Mouse (Mus musculus): ENCODE results near the gene Abca8b.
"Not testable (repeated sequence)": the region's sequence is repeated elsewhere in the genome, so short reads cannot be mapped to it uniquely, and the experiment has no call there.

Gene Abca8b

DNA sequence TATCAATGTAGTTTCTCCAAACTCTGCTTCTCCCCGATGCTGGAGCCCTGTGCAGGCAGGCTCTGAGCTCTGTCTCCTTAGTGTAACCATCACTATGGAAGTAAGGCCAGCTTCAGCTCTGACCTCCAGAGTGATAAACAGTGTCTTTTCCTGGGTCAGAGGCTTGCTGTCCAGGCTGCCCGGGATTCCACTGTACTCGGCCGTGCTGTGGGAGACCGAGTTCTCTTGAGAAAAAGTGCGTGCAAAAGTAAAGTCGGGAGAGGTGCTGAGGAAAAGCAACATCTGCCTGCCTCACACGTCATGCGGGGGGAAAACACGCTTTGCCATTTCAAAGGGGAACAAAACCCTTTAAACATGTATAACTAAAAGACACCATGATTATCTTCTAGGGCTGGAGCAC, 79.0 kb downstream of the Abca8b start:
- DNase-seq (ENCODE audit: low spot score), result no peak

DNA sequence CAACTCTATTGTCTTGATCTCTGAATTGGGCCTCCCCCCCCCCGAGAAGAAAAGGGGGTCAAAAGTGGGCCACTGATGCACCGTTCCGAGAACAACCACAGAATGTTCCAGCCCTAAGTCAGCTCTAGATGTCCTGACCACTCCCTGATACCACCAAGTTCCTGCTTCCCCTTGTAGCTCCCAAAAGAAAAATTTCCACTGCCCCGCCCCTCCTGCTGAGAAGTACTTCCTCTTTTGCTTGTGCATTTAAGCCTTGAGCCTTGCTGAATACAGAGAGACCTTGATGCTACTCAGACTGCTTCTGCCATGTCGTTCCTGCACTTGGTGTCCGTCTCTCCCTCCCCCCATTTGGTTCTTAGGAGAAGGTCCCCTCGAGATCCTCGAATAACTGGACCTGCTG, 82.5 kb downstream of the Abca8b start:
- DNase-seq (ENCODE audit: low spot score), result not testable (repeated sequence)

DNA sequence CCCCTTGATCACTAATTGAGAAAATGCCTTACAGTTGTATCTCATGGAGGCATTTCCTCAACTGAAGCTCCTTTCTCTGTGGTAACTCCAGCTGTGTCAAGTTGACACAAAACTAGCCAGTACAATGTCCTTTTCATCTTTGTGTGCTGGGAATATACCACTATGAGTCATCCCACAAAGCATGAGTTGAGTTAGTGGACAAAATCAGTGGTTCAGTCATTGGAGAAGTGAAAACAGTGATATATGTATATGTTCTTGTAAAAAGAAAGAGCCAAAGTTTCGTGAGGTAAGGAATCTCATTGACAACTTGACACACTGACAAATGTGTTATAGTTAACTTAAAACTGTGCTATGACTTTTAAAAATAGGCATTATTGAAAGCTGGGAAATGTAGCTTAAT, 83.5 kb downstream of the Abca8b start:
- not testable (repeated sequence) for DNase-seq (ENCODE audit: low spot score)

DNA sequence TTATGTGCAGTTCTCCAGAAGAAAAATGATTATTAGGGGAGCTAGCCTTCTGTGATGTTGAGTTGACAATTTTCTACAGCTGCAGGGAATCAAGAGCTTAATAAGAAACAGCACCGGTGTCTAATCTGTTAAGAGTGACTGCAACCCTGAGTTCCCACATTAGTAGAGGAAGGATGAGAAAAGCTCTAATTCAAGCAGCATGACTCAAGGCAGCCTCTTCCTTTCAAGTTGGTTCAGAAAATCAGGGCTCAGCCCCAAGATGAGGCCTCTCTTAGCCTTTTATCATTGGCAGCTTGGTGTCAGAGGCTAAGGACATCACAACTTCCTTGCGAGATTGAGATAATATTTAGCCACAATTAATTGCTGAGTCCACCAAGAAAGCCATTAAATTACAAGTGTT, 85.8 kb downstream of the Abca8b start:
- DNase-seq (ENCODE audit: low spot score), result no peak

DNA sequence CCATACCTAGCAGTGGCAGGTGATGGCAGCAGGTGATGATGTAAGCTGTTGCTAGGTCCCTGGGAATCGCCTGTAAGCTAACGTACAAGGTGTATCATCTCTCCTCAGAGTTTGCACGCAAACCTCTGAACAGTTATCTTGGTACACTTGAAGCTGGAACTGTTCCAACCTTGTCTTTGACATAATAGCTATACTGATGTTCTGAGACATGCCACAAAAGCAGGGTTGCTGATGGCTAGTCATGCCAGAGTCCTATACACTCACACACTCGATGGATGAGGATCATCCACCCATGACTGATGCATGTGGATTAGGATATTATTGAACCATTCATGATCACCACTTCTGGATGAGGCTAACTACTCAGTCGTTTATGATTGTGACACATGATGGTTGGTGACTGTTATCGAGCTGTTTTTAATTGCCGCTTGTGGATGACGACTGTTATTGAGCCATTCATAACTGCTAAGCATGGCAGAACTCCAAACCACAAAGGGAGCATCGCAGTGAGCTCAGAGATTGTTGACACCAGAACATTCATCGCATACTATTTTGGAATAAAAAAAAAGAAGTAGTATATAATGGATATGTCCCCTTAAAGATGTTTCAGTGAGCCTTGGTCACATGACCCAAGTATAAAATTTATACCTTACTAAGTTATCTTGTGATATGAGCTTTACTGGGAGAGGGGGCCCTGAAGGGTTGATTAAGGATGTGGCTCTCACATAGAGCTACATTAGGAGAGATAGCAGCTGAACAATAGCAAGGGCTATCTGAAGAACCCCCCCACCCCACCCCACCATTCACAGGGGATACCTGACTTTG, 87.2 kb downstream of the Abca8b start:
- no peak for DNase-seq (ENCODE audit: low spot score)

DNA sequence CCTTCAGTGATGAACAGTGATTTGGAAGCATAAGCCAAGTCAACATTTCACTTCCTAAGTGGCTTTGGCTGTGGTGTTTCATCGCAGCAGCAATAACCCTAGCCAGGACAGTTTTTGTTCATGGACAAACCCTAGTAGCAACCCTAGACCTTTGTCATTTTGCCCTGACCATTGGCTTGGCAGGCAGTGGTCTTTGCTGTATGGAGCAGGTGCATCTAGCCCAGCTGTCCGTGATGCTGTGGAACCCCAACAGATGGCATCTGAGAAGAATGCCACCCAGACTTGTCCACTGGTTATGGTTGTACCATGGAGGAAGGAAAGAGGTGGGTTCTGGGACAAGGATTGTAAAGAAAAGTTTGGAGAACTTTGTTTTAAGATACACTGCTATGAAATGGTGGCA, 88.1 kb downstream of the Abca8b start:
- DNase-seq (ENCODE audit: low spot score), result no peak

DNA sequence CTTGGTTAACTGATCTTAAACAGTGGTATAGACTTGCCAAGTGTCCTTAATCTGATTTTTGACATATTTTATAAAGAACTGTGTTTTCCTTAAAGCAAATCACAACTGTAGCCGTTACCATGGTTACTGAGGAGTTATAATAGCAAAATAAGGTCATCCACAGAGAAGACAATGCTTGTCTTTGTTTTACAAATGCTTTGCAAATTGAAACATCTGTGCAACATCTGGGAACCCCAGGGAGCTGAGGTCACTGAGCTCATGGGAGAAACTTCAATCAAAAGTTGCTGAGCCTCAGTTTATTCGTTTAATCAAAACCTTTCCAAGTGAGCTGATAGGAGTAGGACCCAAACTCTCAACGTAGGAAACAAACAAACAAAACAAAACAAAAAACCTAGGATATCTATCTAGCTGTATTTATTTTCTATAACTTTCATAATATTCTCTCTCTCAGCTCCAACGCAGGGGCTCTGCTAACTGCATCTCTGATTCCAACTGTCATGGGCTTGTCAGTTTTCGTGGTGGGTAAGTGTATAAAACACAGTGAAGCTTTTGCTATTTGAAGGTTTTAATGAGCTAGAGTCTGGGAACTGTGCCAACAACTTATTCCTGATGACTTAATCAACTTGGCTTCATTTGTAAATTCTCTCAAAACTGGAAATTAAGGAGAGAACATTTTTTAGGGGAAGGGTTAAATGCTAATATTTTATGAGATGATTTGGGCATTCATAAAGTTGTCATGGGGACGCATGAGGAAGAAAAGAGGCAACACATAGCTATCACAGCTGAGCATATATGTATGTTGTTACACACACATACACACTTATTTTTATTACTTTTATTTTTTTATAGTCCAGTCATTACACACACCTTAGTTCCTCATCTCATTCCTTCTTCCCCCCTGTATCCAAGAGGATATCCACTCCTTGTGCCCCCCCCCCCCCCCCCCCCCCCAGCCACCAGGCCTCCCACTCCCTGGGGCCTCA, 92.7 kb downstream of the Abca8b start:
- no peak for DNase-seq (ENCODE audit: low spot score)

DNA sequence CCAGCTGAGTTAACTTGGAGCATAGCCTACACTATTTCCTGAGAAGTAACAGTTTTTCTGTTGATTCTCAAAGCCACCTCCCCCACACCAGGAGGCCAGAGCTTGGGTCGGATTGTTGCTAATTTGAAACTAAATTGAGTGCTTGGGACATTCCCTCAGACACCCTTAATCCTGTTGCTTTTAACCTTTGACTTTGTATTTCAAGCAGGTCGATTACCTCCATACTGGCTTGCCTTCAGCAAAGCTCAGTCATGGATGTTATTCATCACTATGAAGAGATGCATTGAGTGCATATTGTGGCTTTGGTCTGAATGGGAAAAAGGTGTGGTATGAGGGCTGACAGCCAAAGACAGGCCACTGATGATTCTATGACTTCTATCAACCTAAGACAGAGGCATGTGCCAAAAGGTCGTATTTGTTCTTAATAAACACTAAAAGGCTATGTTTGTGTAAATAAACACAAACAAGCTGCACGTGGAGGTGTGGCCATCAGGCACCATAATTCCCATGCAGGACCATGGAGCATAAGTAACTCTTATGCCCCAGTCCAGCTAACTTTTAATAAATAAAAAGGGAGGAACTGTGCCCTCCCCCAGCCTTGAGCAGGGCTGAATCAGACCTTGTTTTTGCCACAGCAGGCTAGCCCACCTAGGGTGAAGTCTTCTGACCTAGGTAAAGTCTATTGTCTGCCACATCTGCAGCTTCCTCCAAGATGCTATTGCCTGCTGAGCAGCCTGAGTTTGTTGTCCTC, 95.0 kb downstream of the Abca8b start:
- no peak for DNase-seq (ENCODE audit: low spot score)

DNA sequence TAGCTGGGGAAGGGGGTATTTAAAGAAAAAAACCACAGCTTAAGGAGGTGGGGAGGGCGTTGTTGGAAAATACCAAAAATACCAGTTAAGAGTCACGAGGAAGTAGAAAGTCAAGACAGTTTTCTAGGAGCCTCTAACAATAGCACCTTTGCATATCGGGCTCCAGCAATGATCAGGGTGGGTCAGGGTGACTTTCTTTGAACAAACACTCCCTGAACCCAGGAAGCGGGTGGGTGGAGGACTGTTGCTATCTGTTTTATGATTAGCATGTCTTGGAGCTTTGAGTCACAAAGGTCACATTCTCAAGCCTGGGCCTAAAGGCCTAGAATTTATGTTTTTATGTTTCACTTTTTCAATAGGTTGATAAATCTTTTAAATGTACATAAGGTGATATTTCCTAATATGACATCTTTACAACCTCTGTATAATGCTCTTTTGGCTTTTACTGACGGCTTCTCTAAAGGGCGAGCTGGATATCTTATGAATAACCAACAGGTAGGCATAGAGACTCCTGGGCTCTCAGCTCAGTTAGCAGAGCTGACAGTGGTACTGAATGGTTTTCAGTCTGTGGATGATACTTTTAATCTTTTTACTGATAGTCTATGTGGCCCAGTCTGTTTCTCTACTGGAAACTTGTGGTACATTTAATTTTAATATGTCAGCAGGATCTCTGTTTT, 96.7 kb downstream of the Abca8b start:
- no peak for DNase-seq (ENCODE audit: low spot score)

DNA sequence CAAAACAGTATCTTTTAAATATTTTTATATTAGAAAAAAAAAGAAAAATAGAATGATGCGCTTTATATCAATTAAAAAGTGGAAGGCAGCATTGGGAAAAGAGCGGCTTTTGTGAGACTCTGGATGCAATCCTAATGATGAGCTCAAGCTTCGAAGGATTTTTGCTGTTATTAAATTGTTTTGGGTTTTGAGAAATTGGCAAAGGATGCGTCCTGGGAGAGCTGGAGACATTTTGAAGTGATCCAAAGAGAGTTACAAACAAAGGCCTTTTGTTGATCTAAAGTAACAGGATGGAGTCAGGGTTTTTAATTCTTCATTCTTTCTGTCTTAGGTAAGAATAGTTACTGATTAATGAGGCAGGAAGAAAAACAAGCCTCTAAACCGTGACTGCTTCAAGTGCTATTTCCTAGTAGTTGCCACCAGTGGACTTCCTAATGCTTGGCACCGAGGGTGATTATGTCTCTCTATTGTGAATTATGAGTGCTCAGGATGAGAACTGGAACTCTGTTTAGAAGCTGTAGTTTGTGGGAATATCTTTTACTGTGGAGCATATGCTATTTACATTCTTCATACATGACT, 99.6 kb downstream of the Abca8b start:
- no peak for DNase-seq (ENCODE audit: low spot score)

DNA sequence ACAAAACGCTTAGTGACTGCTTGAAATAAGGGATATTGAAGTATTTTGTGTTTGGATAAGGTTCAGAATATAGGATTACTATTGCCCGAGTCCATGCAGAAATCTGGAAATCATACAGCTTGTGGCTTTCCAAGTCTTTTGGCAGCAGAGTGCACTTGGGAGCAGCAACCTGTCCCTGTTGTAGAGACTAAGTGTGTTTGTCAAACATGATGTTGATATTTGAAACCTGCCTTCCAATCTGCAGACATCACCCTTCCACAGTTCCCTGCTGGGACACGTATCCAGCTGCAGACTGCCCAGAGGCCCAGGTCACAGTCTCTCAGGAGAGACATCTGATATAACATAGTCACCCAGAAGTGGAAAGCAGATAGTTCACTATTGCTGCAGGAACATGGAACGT, 100.1 kb downstream of the Abca8b start:
- DNase-seq (ENCODE audit: low spot score), result no peak

DNA sequence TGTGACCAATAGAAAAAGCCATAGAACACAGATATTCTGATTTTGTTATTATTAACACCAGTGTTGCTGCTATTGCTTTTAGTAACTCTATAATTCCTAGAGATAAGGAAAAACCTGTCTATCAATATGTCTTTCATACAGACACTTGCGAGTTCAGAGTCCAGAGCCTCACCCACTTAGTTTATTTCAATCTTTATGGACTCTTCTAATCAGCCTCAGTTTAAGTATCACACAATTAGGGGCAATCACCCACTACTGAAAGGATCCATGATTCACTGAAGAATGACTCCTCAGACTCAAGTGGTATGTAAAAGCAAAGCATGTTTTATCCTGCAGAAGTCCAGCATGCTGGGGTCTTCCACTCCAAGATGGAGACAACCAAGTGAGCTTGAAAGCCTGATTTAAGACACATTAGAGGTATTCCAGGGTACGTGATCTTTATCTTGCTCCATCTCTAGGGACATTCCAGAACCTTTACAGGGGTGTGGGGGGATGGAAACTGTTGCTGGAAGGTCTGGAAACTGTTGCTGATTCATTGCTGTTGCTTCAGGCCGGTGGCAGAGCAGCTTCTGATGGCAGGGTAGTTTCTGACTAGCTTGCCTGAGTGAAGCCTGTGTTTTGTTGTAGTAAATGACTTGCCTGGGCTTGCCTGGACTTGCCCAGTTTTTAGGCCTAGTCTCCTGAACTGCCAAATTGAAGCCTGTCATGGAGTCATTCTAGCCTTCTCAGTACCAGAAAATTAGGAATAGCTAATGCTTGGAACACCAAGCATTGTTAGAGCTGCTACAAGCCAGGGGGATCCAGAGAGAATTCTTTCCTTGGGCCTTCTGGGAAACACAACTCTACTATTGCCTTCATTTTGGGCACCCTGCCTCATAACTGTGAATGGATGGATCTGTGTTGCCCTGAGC, 101.5 kb downstream of the Abca8b start:
- no peak for DNase-seq (ENCODE audit: low spot score)

DNA sequence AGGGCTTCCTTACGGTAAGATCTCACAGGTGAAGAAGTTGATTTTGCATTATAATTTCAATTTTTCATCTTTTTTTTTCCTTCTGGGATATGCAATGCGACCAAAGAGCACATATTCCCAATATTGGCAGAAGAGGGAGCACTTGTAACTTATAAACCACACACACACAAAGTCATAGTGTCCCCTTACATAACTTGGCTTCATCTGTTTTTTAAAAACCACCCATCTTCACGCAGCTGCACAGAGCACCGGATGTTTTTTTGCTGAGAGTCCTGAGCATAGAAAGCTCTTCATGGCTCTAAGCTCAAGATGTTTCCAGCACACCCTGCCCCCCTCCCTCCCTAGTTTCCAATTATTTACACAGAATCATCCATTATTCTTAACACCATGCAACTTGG, 103.7 kb downstream of the Abca8b start:
- DNase-seq (ENCODE audit: low spot score), result no peak

DNA sequence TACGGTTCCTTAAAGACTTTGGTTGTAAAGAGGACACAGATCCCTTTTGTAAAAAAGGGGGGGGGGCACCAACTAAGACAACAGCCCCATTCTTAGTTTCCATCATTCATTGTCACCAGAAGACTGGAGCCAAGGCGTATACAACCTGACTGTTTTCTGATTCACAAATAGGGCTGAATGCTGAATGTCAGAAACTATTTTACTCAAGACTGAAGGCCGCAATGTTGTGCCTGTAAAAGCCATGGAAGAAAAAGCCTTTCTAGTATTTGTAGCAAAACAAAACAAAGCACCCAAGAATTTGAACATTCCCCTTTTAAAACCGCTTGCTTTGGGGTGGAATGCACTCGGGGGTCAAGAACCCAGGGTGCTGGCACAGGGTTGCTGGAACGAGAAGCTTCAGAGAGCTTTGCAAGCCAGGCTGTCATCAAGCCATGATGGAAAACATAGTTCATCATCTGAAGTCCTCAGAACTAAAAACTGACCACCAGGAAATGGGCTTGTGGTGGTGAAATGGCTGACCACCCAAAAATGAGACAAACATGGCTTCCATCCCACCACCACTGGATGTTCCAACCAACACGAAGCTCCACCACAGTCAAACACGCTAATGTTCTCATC, 104.2 kb downstream of the Abca8b start:
- DNase-seq (ENCODE audit: low spot score), result no peak

DNA sequence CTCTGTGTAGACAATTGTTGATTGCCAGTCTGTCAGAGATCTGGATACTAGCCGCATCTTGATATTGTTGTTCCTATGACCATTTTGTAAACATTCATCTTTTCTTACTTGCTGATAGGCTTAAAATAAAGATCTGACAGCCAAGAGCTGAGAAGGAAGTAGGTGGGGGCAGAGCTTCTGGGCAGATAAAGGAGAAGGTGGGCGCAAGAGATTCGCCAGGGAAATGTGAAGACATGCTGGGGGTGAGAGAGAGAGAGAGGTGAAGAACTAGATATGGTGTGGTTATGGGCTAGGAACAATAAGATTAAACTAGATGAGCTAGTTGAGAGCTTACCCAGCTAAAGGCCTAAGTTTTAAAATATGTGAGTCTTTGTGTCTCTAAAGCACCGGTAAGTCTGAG, 106.0 kb downstream of the Abca8b start:
- DNase-seq (ENCODE audit: low spot score), result no peak

DNA sequence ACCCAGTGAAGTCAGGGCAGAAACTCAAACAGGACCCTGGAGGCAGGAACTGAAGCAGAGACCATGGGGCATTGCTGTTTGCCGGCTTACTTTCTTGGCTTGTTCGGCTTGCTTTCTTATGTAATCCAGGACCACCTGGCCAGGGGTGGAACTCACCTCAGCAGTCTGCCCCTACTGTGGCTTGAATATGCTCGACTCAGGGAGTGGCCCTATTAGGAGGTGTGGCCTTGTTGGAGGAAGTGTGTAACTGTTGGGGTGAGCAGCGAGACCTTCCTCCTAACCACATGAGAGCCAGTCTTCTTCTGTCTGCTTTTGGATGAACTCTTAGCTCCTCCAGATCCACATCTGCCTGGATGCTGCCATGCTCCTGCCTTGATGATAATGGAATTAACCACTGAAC, 108.9 kb downstream of the Abca8b start:
- DNase-seq (ENCODE audit: low spot score), result no peak

DNA sequence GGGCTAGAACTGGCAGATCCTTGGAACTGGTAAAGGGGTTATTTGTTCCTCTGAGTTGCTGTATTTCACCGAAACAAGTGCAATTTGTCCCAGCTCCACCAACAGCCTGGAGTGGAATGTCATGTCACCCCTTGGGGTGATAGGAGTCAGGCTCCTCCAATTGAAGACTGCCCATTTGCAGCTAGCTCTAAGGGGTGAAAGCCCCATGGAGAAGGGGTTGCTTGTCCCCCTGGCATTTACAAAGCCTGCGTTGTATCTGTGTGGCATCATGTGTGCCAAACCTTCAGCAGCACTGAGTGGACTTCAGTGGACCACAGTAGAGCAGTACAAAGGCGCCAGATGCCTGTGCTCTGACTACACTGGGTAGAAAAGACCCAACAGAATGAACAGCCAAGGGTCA, 110.1 kb downstream of the Abca8b start:
- no peak for DNase-seq (ENCODE audit: low spot score)

DNA sequence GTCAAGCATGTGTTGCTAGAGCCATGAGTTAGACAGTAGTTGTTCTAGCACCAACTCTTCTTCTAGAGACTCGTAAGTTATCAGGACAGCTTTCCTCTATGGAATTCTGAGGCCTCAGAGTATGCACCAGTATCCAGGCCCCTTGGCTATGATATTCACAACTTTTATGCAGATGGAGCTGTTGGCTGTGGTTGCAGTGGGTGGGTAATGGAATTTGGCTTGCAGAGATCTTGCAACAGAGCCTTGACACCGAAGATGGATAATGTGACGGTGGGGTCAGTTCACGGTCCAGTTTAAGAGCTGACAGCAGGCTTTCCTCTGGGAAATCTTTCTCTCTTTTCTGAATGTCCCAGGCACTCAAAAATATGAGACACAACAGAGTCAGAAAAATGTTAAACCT, 110.8 kb downstream of the Abca8b start:
- DNase-seq (ENCODE audit: low spot score), result no peak

DNA sequence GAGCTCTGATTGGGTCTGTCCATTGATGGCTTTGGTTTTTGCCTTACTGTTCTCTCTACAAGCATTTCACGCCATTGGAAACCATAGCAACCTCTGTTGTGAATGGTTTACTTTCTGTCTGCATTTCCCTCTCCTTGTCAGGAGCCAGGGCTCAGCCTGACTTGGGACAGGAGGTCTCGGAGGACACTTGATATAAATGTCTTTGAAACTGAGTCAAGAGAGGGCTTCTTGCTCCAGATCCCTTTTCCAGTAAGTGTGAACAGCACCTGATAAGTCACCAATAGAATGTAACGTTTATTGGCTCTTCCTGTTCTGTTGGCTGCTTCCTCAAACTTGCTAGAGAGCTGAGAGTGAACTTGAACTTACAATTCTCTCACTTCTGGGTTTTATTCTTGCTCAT, 111.5 kb downstream of the Abca8b start:
- DNase-seq (ENCODE audit: low spot score), result no peak
